Mouse (Mus musculus): Measurements from ENCODE around the gene Olfr31. TPM values are rescaled to one million over a fixed set of nuclear protein-coding genes. Genes with fewer than 3 reads are reported as not detected.

Olfr31 gene
- polyA plus RNA-seq, 1 experiment, result 0.01 TPM

DNA sequence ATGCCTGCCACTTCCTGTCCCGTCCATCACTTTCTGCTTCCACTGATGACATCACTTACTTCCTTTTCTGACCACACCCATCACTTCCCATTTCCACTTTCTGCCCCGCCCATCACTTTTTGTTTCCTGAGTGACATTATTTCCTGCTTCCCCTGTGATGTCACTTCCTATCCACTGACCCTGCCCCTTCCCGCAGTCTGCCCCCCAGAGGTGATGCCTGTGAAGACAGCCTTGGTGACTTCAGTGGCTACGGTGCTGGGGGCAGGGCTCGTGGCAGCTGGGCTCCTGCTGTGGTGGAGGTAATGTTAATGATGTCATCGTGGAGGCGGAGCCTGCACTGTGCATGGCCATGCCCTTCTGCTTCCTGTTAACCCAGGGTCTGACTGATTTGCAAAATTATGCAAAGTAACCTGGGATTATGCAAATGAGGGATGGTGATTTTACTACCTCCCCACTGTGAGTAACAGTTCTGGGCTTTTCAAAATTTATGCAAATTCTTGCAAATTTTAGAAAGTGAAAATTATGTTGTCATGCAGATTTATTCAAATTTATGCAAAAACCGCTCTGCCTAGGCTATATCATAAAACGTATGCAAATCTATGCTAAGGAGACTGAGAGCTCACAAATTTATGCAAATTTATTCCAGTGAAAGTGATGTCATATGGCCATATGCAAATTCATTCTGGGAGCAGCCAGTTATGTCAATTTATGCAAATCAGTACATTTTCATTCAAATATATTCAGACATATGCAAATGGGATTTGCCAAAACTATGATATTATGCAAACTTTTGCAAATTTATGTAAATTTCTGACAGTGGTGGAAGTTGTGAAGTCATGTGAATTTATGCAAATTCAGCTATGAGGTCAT lies 29.3 kb downstream of the Olfr31 start:
- Histone ChIP-seq H3K36me3 (ENCODE audit: control insufficient read depth, insufficient read depth) (no peaks in the 10 kb centered on the region), H3K4me2 (ENCODE audit: low read depth) (no peak overlapping the region), H3K4me3 (no peak overlapping the region), H3K79me2 (ENCODE audit: control insufficient read depth, insufficient read depth) (no peaks in the 10 kb centered on the region), H3K27me3 (ENCODE audit: control insufficient read depth, insufficient read depth, insufficient read length) (no peaks in the 10 kb centered on the region), H3ac (ENCODE audit: control insufficient read depth, insufficient read length) (no peak overlapping the region)
- TF ChIP-seq MAX (IDR thresholded peaks at IDR 0.05; ENCODE audit: low read depth), result no peak
- TF ChIP-seq E2F4 (IDR thresholded peaks at IDR 0.05; ENCODE audit: insufficient read depth), result no peak
- TF ChIP-seq SRF (IDR thresholded peaks at IDR 0.05; ENCODE audit: control insufficient read depth, insufficient read length, low read depth), result no peak
- TF ChIP-seq CEBPB (IDR thresholded peaks at IDR 0.05; ENCODE audit: insufficient read depth, poor library complexity, severe bottlenecking), result no peak
- TF ChIP-seq TCF3 (IDR thresholded peaks at IDR 0.05; ENCODE audit: insufficient read length, low read depth), result no peak
- no peak for TF ChIP-seq MYOG (IDR thresholded peaks at IDR 0.05; ENCODE audit: control insufficient read depth in 1 of 3, insufficient read depth in 1 of 3, insufficient read length in 2 of 3, low read depth in 2 of 3)
- TF ChIP-seq REST (IDR thresholded peaks at IDR 0.05; ENCODE audit: insufficient read depth, insufficient read length), result no peak

DNA sequence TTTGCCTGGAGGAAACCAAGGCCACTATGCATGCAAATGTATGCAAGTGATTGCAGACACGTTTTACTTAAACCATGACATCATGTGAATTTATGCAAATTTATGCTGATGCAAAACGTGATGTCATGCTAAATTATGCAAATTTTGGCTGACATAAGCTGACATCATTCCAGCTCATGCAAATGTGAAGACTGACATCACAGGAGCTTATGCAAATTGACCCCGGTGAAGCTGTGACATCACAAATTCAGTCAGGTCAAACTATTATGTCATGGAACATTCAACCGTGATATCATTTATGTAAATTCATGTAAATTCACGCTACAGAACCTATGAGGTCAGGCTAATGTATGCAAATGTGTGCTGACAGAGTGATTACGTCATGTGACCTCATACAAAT lies 30.0 kb downstream of the Olfr31 start:
- Histone ChIP-seq H3K4me3 (no peak overlapping the region), H3K79me2 (ENCODE audit: control insufficient read depth, insufficient read depth) (no peaks in the 10 kb centered on the region), H3K27me3 (ENCODE audit: control insufficient read depth, insufficient read depth, insufficient read length) (no peaks in the 10 kb centered on the region), H3K36me3 (ENCODE audit: control insufficient read depth, insufficient read depth) (no peaks in the 10 kb centered on the region), H3ac (ENCODE audit: control insufficient read depth, insufficient read length) (no peak overlapping the region), H3K4me2 (ENCODE audit: low read depth) (no peak overlapping the region)
- TF ChIP-seq REST (IDR thresholded peaks at IDR 0.05; ENCODE audit: insufficient read depth, insufficient read length), result no peak
- no peak for TF ChIP-seq MYOD1 (IDR thresholded peaks at IDR 0.05; ENCODE audit: control insufficient read depth in 1 of 3, insufficient read length in 2 of 3, low read depth in 2 of 3)
- TF ChIP-seq CEBPB (IDR thresholded peaks at IDR 0.05; ENCODE audit: insufficient read depth, poor library complexity, severe bottlenecking), result no peak
- TF ChIP-seq POLR2AphosphoS2 (IDR thresholded peaks at IDR 0.05; ENCODE audit: insufficient read length, low read depth), result no peak
- TF ChIP-seq POLR2A (IDR thresholded peaks at IDR 0.05; ENCODE audit: insufficient read length, low read depth), result no peak
- no peak for TF ChIP-seq E2F4 (IDR thresholded peaks at IDR 0.05; ENCODE audit: insufficient read depth)
- TF ChIP-seq MAX (IDR thresholded peaks at IDR 0.05; ENCODE audit: low read depth), result no peak
- no peak for TF ChIP-seq MYOG (IDR thresholded peaks at IDR 0.05; ENCODE audit: control insufficient read depth in 1 of 3, insufficient read depth in 1 of 3, insufficient read length in 2 of 3, low read depth in 2 of 3)
- TF ChIP-seq TCF12 (IDR thresholded peaks at IDR 0.05; ENCODE audit: insufficient read depth, poor library complexity, severe bottlenecking), result no peak
- TF ChIP-seq USF1 (IDR thresholded peaks at IDR 0.05; ENCODE audit: low read depth), result no peak
- no peak for TF ChIP-seq TCF3 (IDR thresholded peaks at IDR 0.05; ENCODE audit: insufficient read length, low read depth)
- no peak for TF ChIP-seq SRF (IDR thresholded peaks at IDR 0.05; ENCODE audit: control insufficient read depth, insufficient read length, low read depth)

DNA sequence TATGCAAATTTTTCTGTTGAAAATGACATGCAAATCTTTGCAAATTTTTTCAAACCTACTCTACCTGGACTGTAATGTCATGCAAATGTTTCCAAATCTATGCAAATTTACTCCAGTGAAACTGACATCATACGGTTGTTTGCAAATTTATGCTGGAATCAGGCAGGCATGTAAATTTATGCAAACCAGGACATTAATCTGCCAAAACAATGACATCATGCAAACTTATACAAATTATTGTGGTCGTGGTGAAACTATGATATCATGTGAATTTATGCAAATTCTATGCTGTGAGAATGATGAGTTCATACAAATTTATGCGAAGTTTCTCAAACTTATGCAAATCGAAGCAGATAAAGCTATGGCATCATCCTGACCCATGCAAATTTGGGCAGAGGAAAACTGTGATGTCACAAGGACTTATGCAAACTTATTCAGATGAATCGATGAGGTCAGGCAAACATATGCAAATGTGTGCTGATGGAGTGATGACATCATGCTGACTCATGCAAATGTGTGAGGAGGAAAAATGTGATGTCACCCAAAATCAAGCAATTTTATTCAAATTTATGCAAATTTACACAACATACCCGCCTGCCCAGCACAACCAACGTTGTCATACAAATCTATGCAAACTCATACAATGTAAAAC lies 30.6 kb downstream of the Olfr31 start:
- Histone ChIP-seq H3K4me2 (ENCODE audit: low read depth) (no peak overlapping the region), H3K27me3 (ENCODE audit: control insufficient read depth, insufficient read depth, insufficient read length) (no peaks in the 10 kb centered on the region), H3K36me3 (ENCODE audit: control insufficient read depth, insufficient read depth) (no peaks in the 10 kb centered on the region), H3K4me3 (no peak overlapping the region), H3K79me2 (ENCODE audit: control insufficient read depth, insufficient read depth) (no peaks in the 10 kb centered on the region), H3ac (ENCODE audit: control insufficient read depth, insufficient read length) (no peak overlapping the region)
- TF ChIP-seq TCF12 (IDR thresholded peaks at IDR 0.05; ENCODE audit: insufficient read depth, poor library complexity, severe bottlenecking) (no peak), POLR2AphosphoS2 (IDR thresholded peaks at IDR 0.05; ENCODE audit: insufficient read length, low read depth) (no peak)

DNA sequence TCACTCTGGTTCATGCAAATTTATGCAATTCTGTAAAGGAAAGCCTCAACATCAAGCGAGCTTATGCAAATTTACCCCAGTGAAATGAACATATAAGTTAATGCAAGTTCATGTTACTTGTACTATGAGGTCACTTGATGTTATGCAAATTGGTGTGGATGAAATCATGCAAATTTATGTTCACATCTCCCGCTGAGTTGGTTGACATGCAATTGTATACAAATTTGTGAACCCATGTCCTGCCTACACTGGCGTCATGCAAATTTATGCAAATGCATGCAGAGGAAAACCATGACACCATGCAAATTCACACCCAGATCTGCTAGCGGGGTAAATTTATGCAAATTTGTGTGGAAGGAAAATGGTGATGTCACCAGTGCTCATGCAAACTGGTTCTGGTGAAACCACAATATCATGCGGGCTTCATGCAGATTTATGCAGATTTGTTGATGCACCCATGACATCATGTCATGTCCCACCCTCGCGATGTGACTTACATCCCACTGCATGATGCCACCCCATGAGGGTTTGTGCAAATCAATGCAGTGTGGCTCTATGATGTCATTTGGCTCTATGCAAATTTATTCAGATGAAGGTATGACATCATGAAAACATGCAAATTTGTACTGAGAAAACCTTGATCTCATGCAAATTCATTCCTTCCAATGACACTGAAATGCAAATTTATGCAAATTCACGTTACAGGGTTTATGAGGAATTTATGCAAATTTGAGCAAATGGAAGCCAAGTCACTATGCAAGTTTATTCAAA lies 31.3 kb downstream of the Olfr31 start:
- Histone ChIP-seq H3ac (ENCODE audit: control insufficient read depth, insufficient read length) (no peak overlapping the region), H3K79me2 (ENCODE audit: control insufficient read depth, insufficient read depth) (no peaks in the 10 kb centered on the region), H3K4me3 (no peak overlapping the region), H3K27me3 (ENCODE audit: control insufficient read depth, insufficient read depth, insufficient read length) (no peaks in the 10 kb centered on the region), H3K36me3 (ENCODE audit: control insufficient read depth, insufficient read depth) (no peaks in the 10 kb centered on the region), H3K4me2 (ENCODE audit: low read depth) (no peak overlapping the region)
- TF ChIP-seq TCF3 (IDR thresholded peaks at IDR 0.05; ENCODE audit: insufficient read length, low read depth) (no peak), SRF (IDR thresholded peaks at IDR 0.05; ENCODE audit: control insufficient read depth, insufficient read length, low read depth) (no peak), MYOD1 (IDR thresholded peaks at IDR 0.05; ENCODE audit: control insufficient read depth in 1 of 3, insufficient read length in 2 of 3, low read depth in 2 of 3) (no peak), TCF12 (IDR thresholded peaks at IDR 0.05; ENCODE audit: insufficient read depth, poor library complexity, severe bottlenecking) (no peak)
